Mouse (Mus musculus): ENCODE results near the gene Gm49378.

The Gm49378 gene

DNA sequence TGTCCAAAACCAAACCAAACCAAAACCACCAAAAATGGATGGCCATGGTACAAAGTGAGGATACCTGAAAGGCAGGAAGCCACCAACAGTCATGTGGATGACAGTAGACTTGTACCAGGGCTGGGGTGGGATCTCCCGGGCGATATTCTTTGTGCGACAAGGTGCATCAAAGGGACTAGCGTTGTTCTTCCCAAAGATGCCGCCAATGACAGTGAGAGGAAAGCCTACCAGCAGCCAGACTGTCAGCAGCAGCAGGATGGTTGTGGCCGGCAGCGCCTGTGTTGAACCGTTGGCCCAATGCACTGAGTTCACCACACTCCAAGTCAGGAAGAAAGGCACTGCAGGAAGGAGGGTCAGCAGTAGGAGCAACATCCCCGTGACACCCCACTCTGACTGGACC, at the start of gene Gm49378:
TSS of gene Gm49378 (minus strand) at position 101 of the 400 bp plus-strand sequence.
- DNase-seq (ENCODE audit: low spot score): no peak

DNA sequence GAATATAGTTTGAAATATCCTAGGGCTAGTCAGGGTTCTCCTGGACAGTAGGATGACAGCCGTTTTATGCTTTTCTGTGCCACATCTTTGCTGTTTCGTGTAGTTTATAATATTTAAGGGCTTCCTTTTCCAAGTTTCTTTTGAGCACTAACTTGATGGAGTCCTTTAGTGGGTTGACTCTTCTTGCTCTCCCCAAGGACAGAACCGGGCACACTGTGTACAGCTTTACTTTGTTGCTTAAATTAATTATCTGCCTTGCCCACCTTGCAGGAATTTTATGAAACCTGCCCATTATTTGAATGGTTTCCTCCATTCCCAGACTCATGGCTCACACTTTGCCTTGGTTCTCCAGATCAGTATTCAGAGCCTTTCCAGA, 44.4 kb upstream of the Gm49378 start:
- no peak for DNase-seq (ENCODE audit: low spot score)

DNA sequence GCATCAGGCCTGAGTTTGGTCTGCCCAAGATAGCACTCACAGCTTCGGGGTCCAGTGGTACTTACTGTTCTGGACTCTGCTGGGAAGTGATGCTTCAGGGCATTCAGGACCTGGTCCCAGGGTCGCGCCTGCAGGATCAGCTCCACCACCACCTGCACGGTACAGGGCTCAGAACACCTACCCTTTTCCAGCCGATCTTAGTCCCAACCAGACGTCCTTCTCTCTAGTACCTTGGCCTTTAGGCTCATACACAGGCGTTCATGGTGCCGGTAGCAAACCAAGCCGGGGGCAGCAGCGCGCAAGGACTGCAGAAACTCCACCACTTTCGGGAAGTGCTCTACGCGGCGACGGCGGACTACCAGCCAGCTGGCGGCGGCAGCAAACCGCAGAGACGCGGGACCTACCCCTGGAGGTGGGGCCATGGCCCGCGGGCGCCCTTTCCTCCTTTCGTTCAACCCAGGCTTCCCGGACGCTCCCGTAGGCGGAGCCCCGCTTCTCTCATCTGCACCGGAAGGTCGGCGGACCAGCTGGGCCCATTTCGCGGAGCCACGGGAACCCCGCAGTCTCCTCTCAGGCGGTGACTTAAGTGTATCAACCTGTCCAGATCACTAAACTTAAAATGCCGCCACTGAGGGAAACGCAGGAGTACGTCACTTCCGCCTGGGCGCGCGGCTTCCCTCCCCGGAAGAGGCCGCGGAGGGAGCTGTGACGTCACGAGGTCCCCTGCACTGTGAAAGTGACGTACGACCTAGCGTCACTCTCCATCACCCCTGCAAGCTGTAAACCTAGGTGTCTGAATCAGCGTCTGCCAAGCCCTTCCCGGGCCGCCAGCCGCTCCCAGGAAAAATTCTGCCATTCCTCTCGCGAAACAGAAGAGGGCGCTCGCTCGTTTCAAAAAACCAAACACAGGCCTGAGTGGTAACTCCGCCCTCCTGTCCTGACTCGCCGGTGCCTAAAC, 43.7 kb upstream of the Gm49378 start, which contains the start of gene Tinf2:
TSS of gene Tinf2 (minus strand) at position 661 of the 958 bp plus-strand sequence.
- peak; percentile 96 for DNase-seq (ENCODE audit: low spot score)

DNA sequence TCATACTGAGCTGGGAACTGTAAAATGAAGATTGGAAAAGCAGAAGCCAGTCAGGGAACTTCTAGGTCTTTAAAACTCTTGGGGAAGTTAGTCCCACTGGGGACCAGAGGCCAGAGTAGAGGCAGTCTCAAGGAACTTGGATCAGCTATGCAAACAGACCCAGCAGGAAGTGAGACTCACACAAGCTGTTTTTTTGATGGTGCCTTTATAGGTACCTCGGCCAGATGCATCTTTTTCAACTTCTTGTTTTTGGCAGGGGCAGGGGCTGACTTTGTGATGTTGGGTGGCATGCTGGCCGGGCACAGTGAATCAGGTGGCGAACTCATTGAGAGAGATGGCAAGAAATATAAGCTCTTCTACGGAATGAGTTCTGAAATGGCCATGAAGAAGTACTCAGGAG, 39.9 kb upstream of the Gm49378 start:
- DNase-seq (ENCODE audit: low spot score): no peak

DNA sequence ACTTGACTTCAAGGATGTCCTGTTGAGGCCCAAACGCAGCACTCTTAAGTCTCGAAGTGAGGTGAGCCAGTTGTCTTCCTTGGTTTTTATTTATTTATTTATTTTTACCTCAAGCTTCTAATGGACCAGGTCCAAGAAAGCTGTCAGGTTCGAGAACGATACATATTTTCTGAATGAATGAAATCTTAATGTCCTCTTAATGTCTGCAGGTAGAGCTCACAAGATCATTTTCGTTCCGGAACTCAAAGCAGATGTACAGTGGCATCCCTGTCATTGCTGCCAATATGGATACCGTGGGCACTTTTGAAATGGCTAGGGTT, 35.0 kb upstream of the Gm49378 start:
- DNase-seq (ENCODE audit: low spot score): no peak

DNA sequence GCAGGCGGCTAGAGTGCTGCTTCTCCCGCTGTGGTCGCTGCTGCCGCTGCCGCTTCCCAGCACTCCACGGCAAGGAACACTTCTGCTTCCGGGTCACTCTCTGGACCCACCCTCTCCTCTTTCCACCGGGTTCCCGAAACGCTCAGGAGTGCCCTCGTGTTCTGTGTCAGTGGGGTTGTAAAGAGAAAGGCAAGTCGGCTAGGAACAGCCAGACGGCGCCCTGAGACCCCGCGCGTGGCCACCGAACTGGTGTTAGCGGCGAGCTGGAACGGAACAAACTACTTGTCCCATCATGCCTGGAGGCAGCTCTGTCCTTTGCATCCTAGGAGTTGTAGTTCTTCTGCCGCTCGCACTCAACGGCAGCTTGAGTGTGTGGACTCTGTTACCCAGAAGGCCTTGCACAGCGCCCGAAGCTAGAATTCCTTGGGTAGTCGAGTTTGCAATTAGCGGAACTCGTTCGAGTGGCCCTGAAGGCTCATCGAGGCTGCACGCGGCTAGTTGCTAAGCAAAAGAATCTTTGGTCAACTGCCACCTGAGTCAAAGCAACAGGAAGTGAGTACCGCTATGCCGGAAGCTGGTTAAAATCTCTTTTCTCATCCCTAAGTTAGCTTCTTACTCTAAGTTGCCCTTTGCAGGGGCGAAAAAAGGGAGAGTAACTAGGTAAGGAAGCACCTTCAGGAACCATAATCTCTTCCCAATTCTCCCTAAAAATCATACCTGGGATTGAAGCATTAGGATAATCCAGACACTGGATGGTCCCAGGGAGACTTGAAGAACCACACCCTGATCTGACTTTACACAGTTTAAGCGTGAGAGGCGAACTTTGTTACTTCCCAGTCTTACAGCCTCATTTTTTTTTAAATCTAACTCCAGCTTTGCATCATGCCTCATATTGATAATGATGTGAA, 34.4 kb upstream of the Gm49378 start, which contains the start of the genes Gmpr2 and Nedd8:
TSS of gene Gmpr2 (plus strand) at position 109 of the 908 bp plus-strand sequence.
TSS of gene Nedd8 (minus strand) at position 292 of the 908 bp plus-strand sequence.
- peak; percentile 92 for DNase-seq (ENCODE audit: low spot score)

DNA sequence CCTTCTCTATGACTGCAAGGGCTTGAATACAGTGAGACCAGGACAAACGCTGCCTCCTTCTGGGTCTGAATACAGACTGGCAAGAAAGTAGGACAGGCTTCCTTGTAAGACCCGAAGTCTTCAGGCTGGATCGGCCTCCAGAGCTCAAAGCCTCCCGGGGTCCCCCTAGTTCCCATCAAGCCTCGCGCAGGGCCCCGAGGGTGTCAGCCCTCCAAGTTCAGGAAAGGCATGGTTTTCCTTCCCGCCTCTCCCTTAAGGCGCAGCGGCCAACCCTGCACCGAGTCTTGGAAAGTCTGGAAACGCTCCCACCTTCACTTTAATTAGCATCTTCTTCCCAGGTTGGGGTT, 33.8 kb upstream of the Gm49378 start:
- DNase-seq (ENCODE audit: low spot score): peak; percentile 33

DNA sequence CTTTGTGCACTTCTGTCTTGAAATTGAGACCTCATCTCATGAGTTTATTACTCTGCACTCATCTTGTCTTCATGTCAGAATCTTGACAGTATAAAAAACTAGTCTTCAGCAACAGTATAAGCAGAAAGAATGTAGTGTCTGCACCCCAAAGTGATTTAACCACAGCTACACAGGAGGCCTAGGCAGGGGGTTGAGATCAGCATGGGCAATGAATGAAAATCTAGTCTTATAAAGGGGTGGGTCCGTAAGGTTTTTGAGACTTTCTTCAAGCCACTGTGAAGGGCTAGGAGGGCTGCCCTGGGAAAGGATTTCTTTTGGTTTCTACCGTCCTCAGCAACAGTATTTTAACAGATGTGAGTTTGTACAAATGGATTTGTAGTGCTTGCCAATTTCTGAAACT, 22.9 kb upstream of the Gm49378 start:
- DNase-seq (ENCODE audit: low spot score): no peak

DNA sequence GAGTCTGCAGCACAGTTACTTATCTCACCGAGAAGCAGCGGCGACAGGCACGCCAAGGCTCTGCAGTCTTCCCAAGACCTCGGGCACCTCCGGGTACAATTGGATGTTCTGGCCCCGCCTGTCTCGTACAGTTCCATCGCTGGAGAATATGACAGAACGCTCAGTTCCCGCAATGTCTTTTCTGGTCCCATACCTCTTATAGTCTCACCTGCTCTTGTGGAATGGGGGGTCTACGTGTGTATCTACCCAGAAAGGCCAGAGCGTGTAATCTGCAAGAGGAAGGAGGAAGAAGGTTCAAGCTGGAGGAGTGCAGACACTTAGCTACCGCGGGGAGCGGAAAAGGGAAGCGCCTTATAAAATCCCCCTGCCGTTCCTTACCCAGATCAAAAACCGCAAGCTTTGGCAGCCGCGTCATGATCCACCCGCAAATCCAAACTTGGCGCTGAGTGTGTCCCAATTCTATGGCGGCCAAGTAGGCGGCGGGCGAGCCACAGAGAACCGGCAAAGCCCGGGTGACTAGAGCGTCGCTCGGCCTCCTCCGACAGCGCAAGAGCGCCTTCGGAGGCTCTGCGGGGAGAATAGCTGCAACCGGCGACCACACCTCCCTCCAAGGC, 22.4 kb upstream of the Gm49378 start, which contains the start of gene Mdp1:
TSS of gene Mdp1 (minus strand) at position 549 of the 614 bp plus-strand sequence.
- DNase-seq (ENCODE audit: low spot score): peak; percentile 64

DNA sequence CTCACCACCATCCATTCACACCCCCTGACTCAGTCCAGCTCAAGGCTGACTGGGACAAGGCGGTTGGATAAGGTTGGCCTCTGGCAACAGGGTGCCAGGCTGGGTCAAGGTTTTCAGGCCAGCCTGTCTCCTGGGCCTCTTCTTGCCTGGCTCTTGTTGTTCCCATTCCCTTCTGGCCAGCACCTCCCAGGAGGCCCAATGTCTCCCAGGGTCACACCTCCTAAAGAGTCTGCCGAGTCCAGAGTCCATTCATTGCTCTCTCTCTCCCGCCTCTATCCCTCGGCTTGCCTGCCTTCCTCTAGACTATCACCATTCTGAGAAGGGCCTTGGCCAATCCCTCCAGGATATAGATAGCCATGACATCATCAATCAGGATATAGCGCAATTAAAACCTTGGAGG, 20.3 kb upstream of the Gm49378 start:
- no peak for DNase-seq (ENCODE audit: low spot score)

DNA sequence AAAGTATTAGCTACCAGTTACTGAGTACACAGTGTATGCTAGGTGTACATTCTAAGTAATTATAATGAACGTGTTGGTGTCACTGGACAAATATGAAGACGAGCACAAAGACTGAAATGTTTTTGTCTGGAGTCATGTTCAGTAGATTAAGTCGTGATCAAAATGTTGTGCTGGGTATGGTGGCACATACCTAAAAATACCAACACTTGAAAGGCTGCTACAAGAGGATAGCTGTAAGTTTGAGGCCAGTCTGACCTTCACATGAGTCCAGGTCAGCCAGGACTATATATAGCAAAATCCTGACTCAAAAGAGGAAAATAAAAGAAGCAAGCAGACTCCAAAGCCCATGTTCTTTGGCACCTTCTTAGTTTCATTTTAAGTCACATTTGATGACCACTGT, 19.2 kb upstream of the Gm49378 start:
- no peak for DNase-seq (ENCODE audit: low spot score)

DNA sequence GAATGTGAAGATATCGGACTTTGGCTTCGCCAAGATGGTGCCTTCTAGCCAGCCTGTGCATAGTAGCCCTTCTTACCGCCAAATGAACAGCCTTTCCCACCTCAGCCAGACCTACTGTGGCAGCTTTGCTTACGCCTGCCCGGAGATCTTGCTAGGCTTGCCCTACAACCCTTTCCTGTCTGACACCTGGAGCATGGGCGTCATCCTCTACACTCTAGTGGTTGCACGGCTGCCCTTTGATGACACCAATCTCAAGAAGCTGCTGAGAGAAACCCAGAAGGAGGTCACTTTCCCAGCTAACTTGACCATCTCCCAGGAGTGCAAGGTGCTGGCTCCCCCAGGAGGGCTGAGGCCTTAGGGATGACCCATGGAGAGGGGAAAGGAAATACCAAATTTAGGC, 13.8 kb upstream of the Gm49378 start:
- DNase-seq (ENCODE audit: low spot score): no peak

DNA sequence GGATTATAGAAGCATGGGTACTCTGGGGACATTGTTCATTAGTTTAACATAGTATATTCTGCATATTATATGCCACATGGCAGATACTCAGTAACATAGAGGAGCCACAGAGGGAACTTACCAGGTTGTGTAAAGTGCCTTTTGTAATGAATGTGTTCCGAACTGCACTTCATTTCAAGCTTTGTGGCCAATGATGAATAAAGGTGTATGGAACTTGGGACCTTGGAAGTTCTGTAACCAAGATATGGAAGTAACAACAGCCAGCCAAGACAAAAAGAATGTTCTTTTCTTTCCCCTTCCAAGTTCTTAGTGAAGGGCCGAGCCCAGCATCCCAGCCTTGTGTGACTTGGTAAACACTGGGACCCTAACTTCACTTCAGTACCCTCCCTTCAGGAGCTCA, 12.2 kb upstream of the Gm49378 start, which contains the start of gene Tssk4:
TSS of gene Tssk4 (plus strand) at position 301 of the 400 bp plus-strand sequence.
- DNase-seq (ENCODE audit: low spot score): no peak

DNA sequence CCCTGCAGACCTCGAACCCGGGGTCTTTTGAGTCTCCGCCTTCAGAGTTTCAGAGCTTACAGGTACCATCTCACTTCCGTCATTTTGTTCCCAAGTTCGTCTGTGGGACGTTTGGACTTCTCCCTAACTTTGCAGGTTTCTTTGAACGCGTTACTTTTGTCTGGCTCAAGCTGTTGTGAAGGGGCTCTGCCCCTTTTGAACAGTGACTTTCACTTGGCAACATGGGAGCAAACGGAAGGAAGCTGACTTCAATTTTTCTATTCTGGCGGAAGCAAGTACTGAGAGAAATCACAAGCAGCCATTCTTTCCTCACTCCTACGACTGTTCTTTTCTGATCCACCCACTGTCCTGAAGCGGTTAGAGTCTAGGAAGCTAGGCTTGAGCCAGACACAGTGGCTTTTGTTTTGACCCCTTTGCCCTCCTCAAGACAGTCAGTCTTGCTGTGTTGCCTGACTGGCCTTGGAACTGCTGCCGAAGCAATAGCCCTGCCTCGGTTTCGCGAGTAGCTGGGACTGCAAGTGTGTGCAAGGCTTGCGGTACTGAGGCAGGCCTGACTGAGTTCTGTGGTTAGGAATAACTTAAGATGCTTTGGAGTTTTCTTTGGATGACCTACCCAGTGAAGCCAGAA, 6.7 kb upstream of the Gm49378 start:
- DNase-seq (ENCODE audit: low spot score): no peak

DNA sequence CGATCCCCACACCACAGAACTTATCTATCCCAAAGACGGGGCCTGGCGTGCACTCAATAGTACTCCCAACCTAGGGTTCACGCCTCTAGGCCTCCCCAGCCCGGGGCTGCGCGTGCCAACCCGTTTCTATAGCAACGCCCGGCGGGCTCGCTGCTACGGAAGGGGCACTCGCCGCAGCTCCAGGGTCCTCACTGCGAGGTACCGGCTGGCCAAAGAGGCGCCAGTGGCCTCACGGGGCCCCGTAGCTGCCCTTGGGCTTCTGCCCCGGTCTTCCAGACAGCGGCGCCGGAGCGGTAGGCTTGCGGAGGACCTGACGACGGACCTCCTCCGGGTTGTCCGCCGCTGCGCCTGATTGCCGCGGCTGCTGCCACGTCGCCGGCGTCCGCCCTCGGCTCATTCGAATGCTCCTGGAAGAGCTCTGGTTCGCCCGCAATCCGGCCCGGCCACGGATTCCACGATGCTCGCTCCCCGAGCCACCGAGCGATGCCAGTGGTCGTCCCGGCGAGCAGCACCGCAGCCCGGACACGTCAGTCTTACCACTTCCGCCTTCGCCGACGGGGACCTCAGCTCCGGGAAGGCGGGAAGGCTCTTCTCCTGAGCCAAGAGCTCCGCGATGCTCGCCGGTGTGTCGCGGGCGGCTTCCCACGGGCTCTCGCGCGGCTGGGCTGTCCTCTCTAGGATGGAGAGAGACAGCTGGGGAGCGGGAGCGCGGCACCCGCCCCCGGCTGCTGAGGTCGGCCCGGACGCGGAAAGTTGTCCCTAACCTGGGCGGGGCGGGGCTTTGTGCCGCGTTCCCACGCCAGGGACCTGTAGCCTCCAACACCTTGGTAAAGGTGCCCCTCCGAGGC, 5.6 kb upstream of the Gm49378 start, which contains the start of gene Tm9sf1:
TSS of gene Tm9sf1 (minus strand) at position 747 of the 848 bp plus-strand sequence.
- peak; percentile 69 for DNase-seq (ENCODE audit: low spot score)

DNA sequence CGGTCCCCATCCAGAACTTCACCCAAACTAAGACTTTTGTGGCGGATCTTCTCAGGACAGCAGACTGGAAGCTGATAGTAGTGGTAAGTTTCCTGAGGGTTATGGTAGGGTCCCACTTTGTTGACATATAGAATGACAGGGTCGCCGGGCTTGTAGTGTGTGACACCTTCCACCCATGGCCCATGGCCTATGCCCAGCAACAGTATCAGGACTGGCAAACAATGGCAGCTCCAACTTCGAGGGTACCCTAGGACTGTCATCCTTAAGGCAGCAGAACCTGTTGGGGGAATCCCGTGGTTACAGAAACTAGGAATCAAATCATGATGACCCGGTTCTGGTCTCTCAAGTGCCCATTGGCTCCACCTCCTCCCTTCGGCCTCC, 5.0 kb upstream of the Gm49378 start:
- DNase-seq (ENCODE audit: low spot score): no peak

DNA sequence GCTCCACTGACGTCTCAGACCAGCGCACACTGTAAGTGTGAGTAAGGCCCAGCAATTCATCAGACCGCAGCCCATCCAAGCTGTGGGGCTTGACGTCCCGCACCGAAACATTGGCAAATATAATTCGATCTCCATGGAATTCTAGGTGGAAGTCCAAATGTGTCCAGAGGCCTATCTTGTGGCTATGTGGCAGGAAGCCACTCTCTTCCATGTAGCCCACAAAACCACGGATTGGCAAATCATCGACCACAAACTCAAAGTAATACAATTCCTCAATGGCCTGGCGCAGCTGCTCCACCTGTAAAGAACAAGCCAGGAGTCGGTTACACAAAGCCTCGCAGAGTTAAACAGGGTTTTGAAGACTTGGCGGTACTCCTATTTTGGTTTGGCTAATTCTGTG, 3.6 kb upstream of the Gm49378 start:
- DNase-seq (ENCODE audit: low spot score): no peak

DNA sequence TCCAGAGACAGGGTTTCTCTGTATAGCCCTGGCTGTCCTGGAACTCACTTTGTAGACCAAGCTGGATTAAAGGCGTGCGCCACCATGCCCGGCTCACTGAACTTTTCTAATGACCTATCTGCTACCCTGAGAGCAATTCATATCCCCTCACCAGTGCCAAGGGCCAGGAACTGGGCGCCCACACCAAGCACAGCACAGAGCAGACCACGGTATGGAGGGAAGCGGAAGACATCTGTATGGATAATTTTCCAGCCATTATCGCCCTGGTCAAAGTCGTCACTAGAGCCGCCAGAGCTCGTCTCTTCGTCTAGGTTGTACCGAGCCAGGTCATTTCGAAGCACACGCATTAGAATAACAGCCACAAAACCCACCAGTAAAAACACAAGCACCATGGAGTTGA, 3.1 kb upstream of the Gm49378 start:
- DNase-seq (ENCODE audit: low spot score): no peak

DNA sequence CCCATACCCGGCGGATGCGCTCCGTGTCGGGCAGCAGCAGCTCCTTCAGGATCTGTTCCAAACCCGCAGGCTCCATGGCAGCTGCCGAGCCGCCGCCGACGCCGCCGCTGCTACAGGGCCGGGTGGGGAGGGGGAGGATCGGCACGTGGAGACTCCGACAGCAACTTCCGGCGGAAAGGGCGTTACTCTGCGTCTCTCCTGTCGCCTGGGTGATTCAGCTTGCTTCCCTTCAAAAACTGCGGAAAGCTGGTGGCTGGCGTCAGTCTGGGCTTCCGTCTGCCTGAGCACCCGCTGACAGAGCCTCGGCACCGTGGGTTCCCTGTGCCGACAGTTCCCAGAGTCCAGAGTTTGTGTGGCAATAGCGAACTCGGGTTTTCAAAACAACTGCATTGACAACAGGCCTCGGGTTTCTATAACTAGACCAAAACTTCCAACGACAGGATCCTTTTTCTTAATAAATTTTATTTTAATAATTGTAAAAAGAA, 2.1 kb downstream of the Gm49378 start, which contains the start of gene Ipo4:
TSS of gene Ipo4 (minus strand) at position 435 of the 485 bp plus-strand sequence.
- DNase-seq (ENCODE audit: low spot score): peak; percentile 82

DNA sequence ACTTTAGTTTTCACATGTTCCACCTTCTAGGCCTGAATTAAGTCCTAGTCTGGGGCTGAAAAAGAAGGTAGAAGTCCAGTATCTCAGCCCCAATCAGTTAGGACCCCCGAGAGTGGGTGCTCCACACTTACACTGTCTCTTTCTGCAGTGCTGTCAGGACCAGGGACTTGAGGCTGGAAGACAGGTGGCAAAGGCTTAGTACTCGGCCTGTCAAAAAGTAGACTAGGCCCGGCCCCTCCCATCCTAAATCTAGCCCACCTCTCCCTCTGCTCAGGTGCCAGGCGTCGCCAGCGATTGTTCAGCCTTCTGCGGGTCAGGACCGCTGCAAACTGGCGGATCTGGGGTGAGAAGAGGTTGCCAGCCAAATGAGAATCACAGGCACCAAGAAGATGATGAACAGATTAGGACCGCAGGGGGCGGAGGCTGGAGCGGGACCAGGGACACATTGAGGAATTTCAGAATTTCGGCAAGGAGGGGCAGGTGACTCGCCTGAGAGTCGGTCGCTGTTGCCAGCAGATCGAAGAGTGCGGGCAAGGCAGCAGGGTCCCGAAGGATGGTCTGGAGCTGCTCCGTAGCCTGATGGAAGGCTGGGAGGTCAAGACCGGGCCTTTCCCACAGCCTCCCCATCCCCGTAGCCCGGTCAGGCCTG, 2.7 kb downstream of the Gm49378 start:
- DNase-seq (ENCODE audit: low spot score): no peak

Data from left cerebral cortex, adult 11 months (tissue).